Mouse (Mus musculus): ENCODE results near the gene Olfr218.

DNA sequence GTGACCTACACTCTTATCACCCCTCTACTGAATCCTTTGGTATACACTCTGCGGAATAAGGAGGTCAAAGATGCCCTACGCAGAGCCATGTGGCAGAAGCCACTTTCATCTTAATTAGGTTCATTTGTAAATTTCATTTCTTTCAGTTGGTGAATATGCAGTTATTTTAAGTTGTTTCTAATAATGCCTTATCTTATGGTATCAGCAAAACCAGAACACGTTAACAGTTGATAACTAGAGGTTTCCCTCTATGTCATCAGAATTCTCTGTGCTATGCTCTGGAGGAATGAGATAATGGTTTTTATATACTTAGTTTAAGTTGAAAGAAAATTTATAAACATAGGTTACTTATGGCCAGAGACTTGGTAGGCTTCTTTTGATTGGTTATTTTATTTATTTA is 18.9 kb downstream of the Olfr218 start:
- TF ChIP-seq POLR2A (IDR thresholded peaks at IDR 0.05; ENCODE audit: borderline replicate concordance, insufficient read depth, low read length) (no peak), CTCF (IDR thresholded peaks at IDR 0.05; ENCODE audit: borderline replicate concordance, insufficient read depth, low read depth, low read length) (no peak)

Data from cerebellum, adult 2 months (tissue).